In the genomic region with DNA sequence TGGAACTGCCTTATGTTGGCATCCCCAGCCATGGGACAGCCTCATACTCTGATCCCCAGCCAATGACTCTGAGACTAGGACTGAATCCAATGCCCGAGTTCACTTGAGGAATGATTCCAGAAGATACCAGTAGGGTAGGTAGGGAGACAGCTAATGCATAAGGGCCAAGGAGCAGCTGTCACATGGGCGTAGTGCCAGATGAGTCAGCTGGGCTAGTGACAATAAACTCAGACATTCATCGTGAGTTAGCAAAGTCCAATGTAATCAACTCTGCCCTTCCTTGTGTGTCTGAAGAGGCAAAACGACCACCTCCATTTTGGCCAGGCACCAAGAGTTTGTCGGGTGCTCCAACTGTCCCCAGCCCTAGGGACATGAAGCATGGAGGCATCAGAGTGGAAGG, we compare ENCODE assay signal across 8 mouse cellular contexts.
DNase-seq lines count a peak whose midpoint lies in the region; ATAC-seq and TF ChIP-seq lines count a peak whose summit lies in the region.
"Had no signal": no experiment of that assay in that cellular context is flagged by ENCODE, and none has a peak within 500 bp of the region (broad histone marks: within the 10 kb centered on the region; RNA-seq: fewer than 3 reads in every experiment).

No protein-coding gene starts in this region.

- H3K36me3 ChIP-seq in neural tube, embryonic 13.5 days = no peaks in the 10 kb centered on the region

- no peaks in the 10 kb centered on the region for H3K9me3 ChIP-seq in neural tube, embryonic 13.5 days

- intact Hi-C loops in gastrocnemius, adult 2 months (cut with DNase I) = no loop called here

- ATAC-seq in neural tube, embryonic 13.5 days (ENCODE audit: low read depth) = peak; percentile 40; the same call in 1 of the 2 replicates

- no peak for TF ChIP-seq CTCF in gastrocnemius, adult 2 months (IDR thresholded peaks at IDR 0.05)

- 52% methylated on average over 5 of the region's 5 CpGs for WGBS in neural tube, embryonic 13.5 days
- WGBS in large intestine, adult 2 months = 12% methylated on average over 5 of the region's 5 CpGs

- H3K4me1 ChIP-seq in neural tube, embryonic 13.5 days (replicated peaks) = peaks cover 12% of the 10 kb centered on the region

- H3K27me3 ChIP-seq in neural tube, embryonic 13.5 days = no peaks in the 10 kb centered on the region

- H3K27ac ChIP-seq in neural tube, embryonic 13.5 days (replicated peaks) = no peak overlapping the region
- no peak overlapping the region for H3K27ac ChIP-seq in gastrocnemius, adult 2 months
- H3K27ac ChIP-seq: layer of hippocampus, adult 2 months had no signal

- DNase-seq in neural tube, embryonic 10.5 days (ENCODE audit: extremely low spot score, low spot score) = no peak
- peak; percentile 12 to 26 for DNase-seq in adrenal gland, postnatal 4 days (ENCODE audit: low spot score in 2 of 2)
- DNase-seq in gastrocnemius, adult 2 months = peak; percentile 75
- DNase-seq in large intestine, adult 2 months (ENCODE audit: low read depth, low spot score) = peak; percentile 98
- DNase-seq in frontal cortex, postnatal 14 days (ENCODE audit: low spot score in 2 of 2) = no peak
- DNase-seq in thymus, adult 18-20 months = no peak

- H3K9ac ChIP-seq in neural tube, embryonic 13.5 days = no peak overlapping the region

- H3K4me2 ChIP-seq in neural tube, embryonic 13.5 days = no peak overlapping the region

- H3K4me3 ChIP-seq in neural tube, embryonic 13.5 days = no peak overlapping the region
- H3K4me3 ChIP-seq in gastrocnemius, adult 2 months = no peak overlapping the region
- H3K4me3 ChIP-seq: layer of hippocampus, adult 2 months had no signal

Comparison
In these comparisons a context has a peak if more than half of its experiments do, and no peak if none do; other contexts are left out.
1. DNase-seq: peak in adrenal gland, postnatal 4 days (2 of 2), gastrocnemius, adult 2 months (single experiment) and large intestine, adult 2 months (single experiment); none in neural tube, embryonic 10.5 days (single experiment), frontal cortex, postnatal 14 days (0 of 2) and thymus, adult 18-20 months (0 of 2).